Mouse (Mus musculus) macrophage (primary cell): ENCODE data around the gene Pate2. TPM values are rescaled to one million over a fixed set of nuclear protein-coding genes. Genes with fewer than 3 reads are reported as not detected.
"Not testable (repeated sequence)": the region's sequence is repeated elsewhere in the genome, so short reads cannot be mapped to it uniquely, and the experiment has no call there.

Experiments used
- H3K27ac ChIP-seq: fragments of 350-480 bp; formaldehyde crosslinking; 2 replicates; pipeline ENCODE4 v1.9.0; 2021
- H3K36me3 ChIP-seq: fragments of 350-480 bp; formaldehyde crosslinking; 2 replicates; pipeline ENCODE4 v1.9.0; 2021; ENCODE audit errors: inconsistent target
- H3K4me3 ChIP-seq: fragments of 350-480 bp; formaldehyde crosslinking; 2 replicates; pipeline ENCODE4 v1.9.0; 2021; ENCODE audit errors: inconsistent target
- H3K79me2 ChIP-seq: fragments of 350-480 bp; formaldehyde crosslinking; 2 replicates; pipeline ENCODE4 v1.9.0; 2021; ENCODE audit errors: inconsistent target
- WGBS: methylation state at CpG from one replicate; pipeline ENCODE4 v1.1.7; 2026; ENCODE audit warnings: inconsistent platforms; ENCODE audit not compliant: missing documents; 5-methylcytosine and 5-hydroxymethylcytosine counted together
- polyA plus RNA-seq: library from polyadenylated mRNA; stranded (reverse); fragments of 250-400 nt; gene quantifications from 3 replicates; pipeline ENCODE4 v1.2.4, GENCODE M21; 2018; ENCODE audit warnings: inconsistent platforms

The Pate2 gene
- polyA plus RNA-seq, 1 experiment from 2014 or later, result not detected

- peaks cover 59% of the 10 kb centered on the region for H3K79me2 ChIP-seq
- no peak overlapping the region for H3K4me3 ChIP-seq
- WGBS, result 97% methylated on average over 3 of the region's 3 CpGs
- no peak overlapping the region for H3K27ac ChIP-seq
- H3K36me3 ChIP-seq, result peaks cover 4% of the 10 kb centered on the region; the same call in 1 of the 2 replicates
Observed at GRCm38 (mm10) chr9:35567995-35568394, 2.1 kb upstream of the Pate2 start.

DNA sequence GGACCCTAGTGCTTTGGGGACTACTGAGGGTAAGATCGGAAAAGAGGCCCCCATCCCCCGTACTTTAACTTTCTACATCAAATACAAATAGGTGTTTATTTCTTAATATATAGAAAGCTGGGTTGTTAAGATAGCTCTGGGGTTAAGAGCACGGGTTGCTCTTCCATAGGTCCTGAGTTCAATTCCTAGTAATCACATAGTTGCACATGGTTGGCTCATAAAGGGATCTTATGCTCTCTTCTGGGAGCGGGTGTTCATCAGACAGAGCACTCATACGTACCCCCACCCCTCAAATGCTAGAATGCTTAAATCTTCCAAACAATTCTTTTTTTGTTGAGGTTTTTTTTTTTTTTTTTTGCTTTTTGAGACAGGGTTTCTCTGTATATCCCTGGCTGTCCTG, 579 bp downstream of the Pate2 start:
- H3K4me3 ChIP-seq, result peak overlapping the region; percentile 77
- H3K36me3 ChIP-seq, result peaks cover 4% of the 10 kb centered on the region; the same call in 1 of the 2 replicates
- peak overlapping the region; percentile 25; the same call in 1 of the 2 replicates for H3K27ac ChIP-seq
- H3K79me2 ChIP-seq, result peaks cover 34% of the 10 kb centered on the region
- 22% methylated on average over 5 of the region's 5 CpGs for WGBS

GRCm38 (mm10) chr9:35574416-35574815, 4.3 kb downstream of the Pate2 start:
- peaks cover 2% of the 10 kb centered on the region; the same call in 1 of the 2 replicates for H3K79me2 ChIP-seq
- WGBS, result 19% methylated on average over 31 of the region's 32 CpGs

GRCm38 (mm10) chr9:35587674-35588073, 17.6 kb downstream of the Pate2 start:
- Histone ChIP-seq H3K27ac (no peak overlapping the region), H3K79me2 (no peaks in the 10 kb centered on the region), H3K4me3 (no peak overlapping the region), H3K36me3 (no peaks in the 10 kb centered on the region)
- 25% methylated on average over 1 of the region's 1 CpGs for WGBS

More at GRCm38 (mm10) chr9:35574416-35574815, 4.3 kb downstream of the Pate2 start:
- Histone ChIP-seq H3K36me3 (no peaks in the 10 kb centered on the region), H3K4me3 (no peak overlapping the region), H3K27ac (no peak overlapping the region)

GRCm38 (mm10) chr9:35592903-35593302, 22.8 kb downstream of the Pate2 start:
- Histone ChIP-seq H3K4me3 (no peak overlapping the region), H3K79me2 (no peaks in the 10 kb centered on the region), H3K27ac (no peak overlapping the region), H3K36me3 (no peaks in the 10 kb centered on the region)
- 12% methylated on average over 2 of the region's 2 CpGs for WGBS

DNA sequence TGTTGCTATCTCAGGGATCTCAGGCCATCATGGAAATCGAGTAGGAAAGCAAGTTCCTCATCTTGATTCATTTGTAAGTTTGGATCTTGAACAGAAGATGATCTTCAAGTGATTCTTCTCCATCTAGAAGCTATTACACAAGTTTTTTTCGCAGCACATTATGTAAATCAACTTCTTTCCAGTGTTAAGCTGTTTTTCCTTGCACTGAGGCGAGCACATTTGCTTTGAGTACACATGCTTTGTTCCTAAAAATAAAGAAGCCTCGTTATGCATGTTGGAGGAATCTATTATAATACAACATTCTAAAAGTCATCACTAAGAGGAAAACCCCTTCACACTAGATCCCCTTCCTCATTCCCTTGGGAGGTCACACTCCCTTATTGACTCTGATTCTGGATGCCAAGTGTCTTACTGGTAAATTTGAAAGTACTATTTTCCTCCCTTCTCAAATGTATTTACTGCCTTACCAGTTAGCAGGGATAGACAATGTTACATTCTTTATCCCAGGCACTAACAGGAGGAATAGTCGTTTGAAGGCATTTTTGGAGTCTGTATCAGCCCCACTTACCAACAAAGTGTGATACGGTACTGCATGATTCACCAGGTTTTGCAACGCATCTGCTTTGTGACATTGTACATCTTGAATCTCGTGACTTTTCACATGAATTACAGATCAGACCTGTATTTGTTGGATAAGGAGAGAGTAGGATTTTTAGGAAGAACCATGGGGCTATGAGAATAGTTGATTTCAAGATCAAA, 37.7 kb downstream of the Pate2 start:
- 84% methylated on average over 8 of the region's 8 CpGs for WGBS
- no peak overlapping the region for H3K4me3 ChIP-seq
- H3K79me2 ChIP-seq, result no peaks in the 10 kb centered on the region
- no peaks in the 10 kb centered on the region for H3K36me3 ChIP-seq
- H3K27ac ChIP-seq, result no peak overlapping the region

GRCm38 (mm10) chr9:35611841-35612240, 41.8 kb downstream of the Pate2 start, which contains the start of gene Pate4:
Pate4 (minus strand) TSS chr9:35611941.
- Histone ChIP-seq H3K79me2 (no peaks in the 10 kb centered on the region), H3K4me3 (no peak within 1 kb of the TSS), H3K27ac (no peak within 1 kb of the TSS), H3K36me3 (no peaks in the 10 kb centered on the region)
- WGBS, result no CpG with 5 or more reads among the region's 1 CpGs

DNA sequence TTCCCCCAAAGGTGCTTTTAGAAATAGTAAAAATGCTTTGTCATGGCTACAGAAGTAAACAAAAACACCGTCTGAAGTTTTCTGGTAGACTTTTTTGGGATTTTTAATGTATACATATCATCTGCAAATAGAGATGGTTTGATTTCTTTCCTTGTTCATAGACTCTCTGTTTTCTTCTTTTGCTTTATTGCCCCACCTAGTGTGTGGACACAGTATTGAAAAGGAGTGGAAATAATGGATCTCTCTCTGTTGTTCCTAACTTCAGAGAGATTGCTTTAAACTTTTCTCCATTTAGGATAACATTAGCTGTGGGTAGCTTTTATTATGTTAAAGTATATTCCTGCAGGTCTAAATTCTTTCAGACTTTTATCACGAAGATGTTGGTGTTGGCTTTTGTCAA, 43.9 kb downstream of the Pate2 start:
- Histone ChIP-seq H3K79me2 (no peaks in the 10 kb centered on the region), H3K27ac (no peak overlapping the region), H3K4me3 (no peak overlapping the region), H3K36me3 (no peaks in the 10 kb centered on the region)
- WGBS, result 44% methylated on average over 2 of the region's 2 CpGs

DNA sequence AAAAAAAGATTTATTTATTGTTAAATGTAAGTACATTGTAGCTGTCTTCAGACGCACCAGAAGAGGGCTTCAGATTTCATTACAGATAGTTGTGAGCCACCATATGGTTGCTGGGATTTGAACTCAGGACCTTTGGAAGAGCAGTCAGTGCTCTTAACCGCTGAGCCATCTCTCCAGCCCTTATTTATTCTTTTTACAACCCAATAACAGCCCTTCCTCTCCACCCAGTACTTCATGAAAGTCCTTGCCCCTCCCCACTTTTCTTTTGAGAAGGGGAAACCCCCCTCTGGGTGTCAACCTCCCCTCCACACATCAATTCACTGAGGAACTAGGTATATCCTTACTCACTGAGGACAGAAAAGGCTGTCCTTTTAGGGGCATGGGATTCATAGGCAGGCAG, 46.7 kb downstream of the Pate2 start:
- not testable (repeated sequence) for H3K36me3 ChIP-seq, H3K79me2 ChIP-seq, H3K4me3 ChIP-seq, H3K27ac ChIP-seq
- 69% methylated on average over 2 of the region's 2 CpGs for whole genome bisulfite sequencing

GRCm38 (mm10) chr9:35632981-35633380, 62.9 kb downstream of the Pate2 start:
- Histone ChIP-seq H3K79me2 (no peaks in the 10 kb centered on the region), H3K36me3 (no peaks in the 10 kb centered on the region), H3K4me3 (no peak overlapping the region), H3K27ac (no peak overlapping the region)
- 100% methylated on average over 1 of the region's 1 CpGs for WGBS

DNA sequence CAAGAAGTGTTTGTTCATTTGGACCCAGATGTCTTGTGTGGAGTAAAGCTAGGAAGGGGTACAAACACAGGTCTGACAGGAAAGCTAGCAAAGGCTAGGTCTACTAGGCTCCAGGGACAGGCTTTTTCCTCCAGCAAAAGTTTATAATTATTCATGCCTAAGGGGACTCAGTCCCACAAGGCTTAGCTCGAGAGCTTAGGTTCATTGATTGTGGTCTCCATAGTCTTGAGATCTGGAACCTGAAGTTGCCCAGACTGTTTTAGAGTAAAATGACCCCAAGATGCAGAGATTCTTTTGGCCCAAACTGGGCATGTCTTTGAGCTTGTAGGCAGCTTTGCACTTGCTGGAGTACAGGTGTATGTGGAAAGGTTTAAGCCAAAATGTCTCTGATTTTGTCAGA, 78.0 kb downstream of the Pate2 start, which contains the start of gene Pate3:
Gene Pate3 (minus strand): TSS at position 101 of the 400 bp plus-strand sequence.
- no peak within 1 kb of the TSS for H3K4me3 ChIP-seq
- no peak within 1 kb of the TSS for H3K27ac ChIP-seq
- H3K36me3 ChIP-seq, result no peaks in the 10 kb centered on the region
- no peaks in the 10 kb centered on the region for H3K79me2 ChIP-seq
- WGBS, result 89% methylated on average over 1 of the region's 1 CpGs

GRCm38 (mm10) chr9:35673557-35673956, 103.5 kb downstream of the Pate2 start:
- 71% methylated on average over 2 of the region's 2 CpGs for WGBS
- no peaks in the 10 kb centered on the region for H3K79me2 ChIP-seq
- no peaks in the 10 kb centered on the region for H3K36me3 ChIP-seq
- H3K4me3 ChIP-seq, result no peak overlapping the region
- no peak overlapping the region for H3K27ac ChIP-seq

DNA sequence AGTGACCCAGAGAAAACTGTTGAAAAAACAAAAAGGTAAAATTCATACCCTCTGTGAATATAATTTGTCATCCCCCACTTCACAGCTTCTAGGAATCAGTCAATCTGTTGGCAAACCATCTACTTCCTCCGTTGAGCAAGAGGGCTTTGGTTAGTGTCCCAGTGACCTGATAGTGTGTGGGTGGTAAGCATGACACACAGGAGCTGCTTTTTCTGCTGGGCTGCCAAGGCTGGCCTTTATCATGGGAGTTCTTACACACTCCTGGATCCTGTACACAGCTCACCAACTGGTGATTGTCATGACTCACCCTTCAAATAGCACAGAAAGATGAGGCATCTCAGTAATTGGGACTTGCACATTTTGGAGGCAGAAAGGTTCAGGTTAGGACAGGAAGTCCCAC, 116.9 kb downstream of the Pate2 start, which contains the start of gene Pate1:
Gene Pate1 (minus strand): TSS at position 378 of the 400 bp plus-strand sequence.
- H3K36me3 ChIP-seq, result no peaks in the 10 kb centered on the region
- H3K4me3 ChIP-seq, result no peak within 1 kb of the TSS
- 50% methylated on average over 1 of the region's 1 CpGs for WGBS
- H3K79me2 ChIP-seq, result no peaks in the 10 kb centered on the region
- H3K27ac ChIP-seq, result no peak within 1 kb of the TSS

DNA sequence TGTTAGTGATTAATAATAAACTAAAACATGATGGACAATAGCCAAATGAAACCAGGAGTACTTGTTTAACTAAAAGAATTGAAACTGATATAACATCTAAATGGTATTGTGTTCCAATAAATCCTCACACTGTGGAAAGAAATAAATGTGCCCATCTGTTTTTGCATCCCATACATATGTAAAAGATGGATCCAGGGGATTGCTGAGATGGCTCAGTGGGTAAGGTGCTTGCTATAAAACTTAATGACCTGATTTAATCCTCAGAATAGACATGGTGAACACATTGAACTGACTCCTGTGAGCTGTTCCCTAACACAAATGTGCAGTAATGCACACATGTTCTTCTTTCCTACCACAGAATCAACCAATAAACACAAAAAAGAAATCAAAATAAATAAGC, 121.8 kb downstream of the Pate2 start:
- Histone ChIP-seq H3K79me2 (no peaks in the 10 kb centered on the region), H3K4me3 (no peak overlapping the region), H3K36me3 (no peaks in the 10 kb centered on the region), H3K27ac (no peak overlapping the region)

DNA sequence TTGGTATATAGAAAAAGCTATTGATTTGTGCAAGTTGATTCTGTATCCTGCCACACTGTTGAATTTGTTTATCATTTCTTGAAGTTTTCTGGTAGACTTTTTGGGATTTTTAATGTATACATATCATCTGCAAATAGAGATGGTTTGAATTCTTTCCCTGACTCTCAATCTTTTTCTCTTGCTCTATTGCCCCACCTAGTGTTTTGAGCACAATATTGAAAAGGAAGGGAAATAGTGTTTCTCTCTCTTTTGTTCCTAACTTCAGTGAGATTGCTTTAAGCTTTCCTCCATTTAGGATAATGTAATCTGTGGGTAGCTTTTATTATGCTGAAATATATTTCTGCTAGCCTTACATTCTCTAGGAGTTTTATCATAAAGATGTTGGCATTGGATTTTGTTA, 137.2 kb downstream of the Pate2 start:
- Histone ChIP-seq H3K79me2 (no peaks in the 10 kb centered on the region), H3K4me3 (no peak overlapping the region), H3K27ac (no peak overlapping the region), H3K36me3 (no peaks in the 10 kb centered on the region)
